Mouse (Mus musculus): ENCODE data around the gene Mb.
"Not testable (repeated sequence)": the region's sequence is repeated elsewhere in the genome, so short reads cannot be mapped to it uniquely, and the experiment has no call there.

The Mb gene

GRCm38 (mm10) chr15:77066233-77066632, 15.8 kb upstream of the Mb start:
- no peak for DNase-seq (ENCODE audit: extremely low read depth, insufficient read length, low spot score)

GRCm38 (mm10) chr15:77065259-77065852, 14.9 kb upstream of the Mb start:
- no peak for DNase-seq (ENCODE audit: extremely low read depth, insufficient read length, low spot score)

- no peak for DNase-seq (ENCODE audit: extremely low read depth, insufficient read length, low spot score)
Observed at GRCm38 (mm10) chr15:77062746-77063145, 12.3 kb upstream of the Mb start.

GRCm38 (mm10) chr15:77059416-77059815, 8.9 kb upstream of the Mb start:
- DNase-seq (ENCODE audit: extremely low read depth, insufficient read length, low spot score): not testable (repeated sequence)

- DNase-seq (ENCODE audit: extremely low read depth, insufficient read length, low spot score): no peak
Observed at GRCm38 (mm10) chr15:77058566-77058965, 8.1 kb upstream of the Mb start.

GRCm38 (mm10) chr15:77056791-77057051, 6.3 kb upstream of the Mb start:
- no peak for DNase-seq (ENCODE audit: extremely low read depth, insufficient read length, low spot score)

GRCm38 (mm10) chr15:77056001-77056790, 5.7 kb upstream of the Mb start:
- no peak for DNase-seq (ENCODE audit: extremely low read depth, insufficient read length, low spot score)

- no peak for DNase-seq (ENCODE audit: extremely low read depth, insufficient read length, low spot score)
Observed at GRCm38 (mm10) chr15:77054611-77055175, 4.2 kb upstream of the Mb start.

GRCm38 (mm10) chr15:77053021-77053420, 2.6 kb upstream of the Mb start:
- DNase-seq (ENCODE audit: extremely low read depth, insufficient read length, low spot score): no peak

GRCm38 (mm10) chr15:77052176-77052575, 1.7 kb upstream of the Mb start:
- no peak for DNase-seq (ENCODE audit: extremely low read depth, insufficient read length, low spot score)

- no peak for DNase-seq (ENCODE audit: extremely low read depth, insufficient read length, low spot score)
Observed at GRCm38 (mm10) chr15:77045609-77046008, 4.9 kb downstream of the Mb start.

GRCm38 (mm10) chr15:77044597-77045320, 5.7 kb downstream of the Mb start, which contains the start of gene Apol6:
Apol6 (plus strand) TSS chr15:77044729.
- no peak for DNase-seq (ENCODE audit: extremely low read depth, insufficient read length, low spot score)

GRCm38 (mm10) chr15:77040784-77041183, 9.7 kb downstream of the Mb start:
- DNase-seq (ENCODE audit: extremely low read depth, insufficient read length, low spot score): no peak

- DNase-seq (ENCODE audit: extremely low read depth, insufficient read length, low spot score): no peak
Observed at GRCm38 (mm10) chr15:77039211-77039700, 11.2 kb downstream of the Mb start.

GRCm38 (mm10) chr15:77037278-77038161, 12.9 kb downstream of the Mb start:
- peak; percentile 90 for DNase-seq (ENCODE audit: extremely low read depth, insufficient read length, low spot score)

- no peak for DNase-seq (ENCODE audit: extremely low read depth, insufficient read length, low spot score)
Observed at GRCm38 (mm10) chr15:77036989-77037277, 13.5 kb downstream of the Mb start.

- peak; percentile 88 for DNase-seq (ENCODE audit: extremely low read depth, insufficient read length, low spot score)
Observed at GRCm38 (mm10) chr15:77036320-77036988, 14.0 kb downstream of the Mb start.

- peak; percentile 29 for DNase-seq (ENCODE audit: extremely low read depth, insufficient read length, low spot score)
Observed at GRCm38 (mm10) chr15:77035643-77036042, 14.8 kb downstream of the Mb start.

- DNase-seq (ENCODE audit: extremely low read depth, insufficient read length, low spot score): no peak
Observed at GRCm38 (mm10) chr15:77034526-77034925, 15.9 kb downstream of the Mb start.

- DNase-seq (ENCODE audit: extremely low read depth, insufficient read length, low spot score): no peak
Observed at GRCm38 (mm10) chr15:77031271-77031670, 19.2 kb downstream of the Mb start.

Data from 3134 (cell line).